Mouse (Mus musculus) left cerebral cortex, postnatal 36 days (tissue): Measurements from ENCODE around the gene Btbd35f20. TPM values are rescaled to one million over a fixed set of nuclear protein-coding genes. Genes with fewer than 3 reads are reported as not detected.
"Not testable (repeated sequence)": the region's sequence is repeated elsewhere in the genome, so short reads cannot be mapped to it uniquely, and the experiment has no call there.

Source experiments
- DNase-seq, 2 experiments: peaks; one replicate each; pipeline ENCODE4 v3.0.0; 2021 to 2022; ENCODE audit warnings: low spot score in 2 of 2, mixed read lengths in 1 of 2
- intact Hi-C: fragments of 180-260 bp; cut with DNase I; formaldehyde crosslinking; loops from one replicate; pipeline ENCODE4 v1.15.1; 2025
- total RNA-seq, 2 experiments: library from RNA; stranded (reverse); gene quantifications; 2 replicates each; pipeline ENCODE4 v1.2.3; 2021

The Btbd35f20 gene
- not detected for total RNA-seq

DNA sequence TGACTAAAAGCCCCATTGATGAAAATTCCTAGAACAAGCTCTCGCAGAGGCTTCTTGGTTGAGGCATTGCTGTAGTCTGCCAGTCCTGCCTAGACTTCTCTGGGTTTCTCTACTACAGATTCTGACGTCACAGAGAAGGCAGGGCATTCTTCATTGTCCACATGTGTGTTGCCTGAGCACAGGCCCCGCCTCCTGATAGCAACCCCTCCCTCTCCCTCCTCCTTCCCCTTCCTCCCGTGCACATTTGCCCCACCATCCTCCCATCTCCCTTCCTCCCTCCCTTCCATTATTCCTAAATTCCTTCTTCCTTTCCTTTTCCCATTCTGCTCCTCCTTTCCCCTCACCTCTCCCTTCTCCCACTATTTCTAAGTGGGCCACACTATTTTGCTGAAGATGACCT is at the start of gene Btbd35f20:
TSS of gene Btbd35f20 (minus strand) at position 101 of the 400 bp plus-strand sequence.
- intact Hi-C loops, DNase-seq: not testable (repeated sequence)

Other genes starting within 250 kb of the Btbd35f20 start
- gene Btbd35f28, start 94.7 kb downstream of the Btbd35f20 start, total RNA-seq = not detected
- not detected for gene Btbd35f17, start 79.4 kb upstream of the Btbd35f20 start, total RNA-seq